In the genomic region with DNA sequence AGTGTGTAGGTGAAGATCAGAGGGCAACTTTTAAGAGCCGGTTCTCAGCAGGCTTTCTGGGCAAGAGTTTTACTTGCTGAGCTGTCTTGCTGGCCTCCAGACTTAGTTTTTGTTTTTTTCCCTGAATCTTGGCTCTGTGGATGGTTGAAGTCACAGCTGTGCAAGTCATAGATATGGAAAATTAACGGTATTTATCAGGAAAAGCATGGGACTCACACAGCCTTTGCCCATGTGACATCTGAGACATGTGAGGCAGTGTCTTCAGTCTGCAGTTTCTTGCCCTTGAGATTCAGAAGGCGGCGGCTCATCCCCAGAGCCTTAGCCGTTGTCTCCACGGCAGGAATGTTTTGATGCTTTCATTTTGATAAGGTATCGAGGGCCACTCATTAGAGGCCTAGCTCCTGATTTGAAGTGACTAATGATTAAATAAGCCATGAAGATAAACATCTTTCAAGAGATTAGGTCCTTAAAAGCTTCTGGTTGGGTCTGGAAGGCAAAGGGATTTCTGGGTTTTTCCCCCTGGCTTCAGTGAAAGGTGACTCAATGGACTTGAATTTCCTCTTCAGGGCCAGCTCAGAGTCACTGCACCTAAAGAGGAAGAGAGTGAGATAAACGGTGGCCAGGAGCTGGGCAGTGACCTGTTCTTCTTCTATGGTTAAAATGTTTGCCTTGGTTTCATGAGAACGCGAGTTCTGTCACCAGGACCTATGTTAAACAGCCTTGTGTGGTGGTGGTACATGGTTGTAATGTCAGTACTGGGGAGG, we compare ENCODE assay signal across 1 mouse cellular context.
A peak's percentile ranks its signal among the peaks of the same experiment; 100 is the strongest.
TF ChIP-seq lines count a peak whose summit lies in the region.

No protein-coding gene starts in this region.

TF ChIP-seq in CH12.LX, 34 proteins besides CTCF, POLR2A, EP300 and RAD21:
- peak; percentile 4; the same call in 1 of the 2 replicates for TF ChIP-seq ELF1 (IDR thresholded peaks at IDR 0.05; ENCODE audit: low read depth, low read length)
- 0 out of 2 replicates have a peak, but pooled peaks have one; percentile 4 for TF ChIP-seq BHLHE40 (IDR thresholded peaks at IDR 0.05; ENCODE audit: low read depth, low read length)
- no peak for TF ChIP-seq KAT2A (IDR thresholded peaks at IDR 0.05; ENCODE audit: insufficient replicate concordance, low read length)
- no peak for TF ChIP-seq ZNF384 (IDR thresholded peaks at IDR 0.05; ENCODE audit: low read depth, low read length)
- TF ChIP-seq CHD1 (IDR thresholded peaks at IDR 0.05; ENCODE audit: low read depth, low read length): no peak
